10 mouse cellular contexts compared by ENCODE assay signal in the genomic region with DNA sequence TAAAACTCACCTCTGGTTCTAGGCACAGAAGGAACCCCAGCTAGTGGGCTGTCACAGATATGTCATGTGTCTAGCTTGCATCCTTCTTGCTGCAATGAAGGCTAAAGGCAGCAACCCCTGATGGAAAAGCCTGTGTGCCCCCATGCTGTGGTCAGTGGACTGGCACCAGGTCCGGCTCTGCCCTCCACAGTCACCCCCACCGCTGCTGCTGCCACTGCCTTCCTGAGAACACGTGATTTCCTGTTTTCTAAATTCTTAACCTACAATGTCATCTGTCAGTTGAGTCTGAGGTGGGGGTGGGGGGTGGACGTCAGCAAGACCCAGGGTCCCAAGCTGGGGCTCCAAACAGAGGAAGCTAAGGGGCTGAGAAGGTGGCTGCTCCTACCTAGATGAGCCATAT.
A peak's percentile ranks its signal among the peaks of the same experiment; 100 is the strongest.
DNase-seq lines count a peak whose midpoint lies in the region; ATAC-seq lines count a peak whose summit lies in the region.
"Had no signal": no experiment of that assay in that cellular context is flagged by ENCODE, and none has a peak within 500 bp of the region (broad histone marks: within the 10 kb centered on the region; RNA-seq: fewer than 3 reads in every experiment).

No protein-coding gene starts in this region.

- no peak for DNase-seq in liver, embryonic 11.5 days (ENCODE audit: low spot score)
- DNase-seq in liver, result no peak
- peak; percentile 45 for DNase-seq in lung, postnatal 25 days (ENCODE audit: low spot score)
- peak; percentile 70 for DNase-seq in thymus, postnatal 25 days
- no peak for DNase-seq in embryo, embryonic 11 days
- no peak for DNase-seq in left cerebral cortex, postnatal 14 days (ENCODE audit: low spot score in 2 of 2)
- DNase-seq: kidney, adult 8-10 months had no signal

- intact Hi-C loops in left cerebral cortex, postnatal 14 days (cut with DNase I), result no loop called here

- no peak for ATAC-seq in liver, embryonic 11.5 days (replicated peaks; ENCODE audit: low FRiP score)
- peak; percentile 44 for ATAC-seq in activated CD4-positive, CD25-positive, alpha-beta regulatory T cell, adult 4 months
- ATAC-seq: forebrain, embryonic 16.5 days had no signal

- no peaks in the 10 kb centered on the region for H3K9me3 ChIP-seq in liver, embryonic 11.5 days (ENCODE audit: control insufficient read depth, low read length)

- H3K9ac ChIP-seq in liver, embryonic 11.5 days (ENCODE audit: low read depth, low read length), result no peak overlapping the region

- H3K4me1 ChIP-seq in liver, embryonic 11.5 days (replicated peaks; ENCODE audit: control insufficient read depth, insufficient read depth, low read length), result peaks cover 36% of the 10 kb centered on the region

- 26% methylated on average over 4 of the region's 4 CpGs for WGBS in liver, embryonic 11.5 days

- H3K27me3 ChIP-seq in liver, embryonic 11.5 days (replicated peaks; ENCODE audit: control insufficient read depth, insufficient read depth, low read length), result peaks cover 17% of the 10 kb centered on the region; the same call in 1 of the 2 replicates

- H3K4me2 ChIP-seq in liver, embryonic 11.5 days, result no peak overlapping the region; the same call in 1 of the 2 replicates

- no peak overlapping the region for H3K4me3 ChIP-seq in liver, embryonic 11.5 days (ENCODE audit: low read depth, low read length)
- H3K4me3 ChIP-seq: left cerebral cortex, adult 2 months had no signal

- H3K36me3 ChIP-seq in liver, embryonic 11.5 days (ENCODE audit: control insufficient read depth, insufficient read depth, low read length), result no peaks in the 10 kb centered on the region

- peak overlapping the region; percentile 43; the same call in 1 of the 2 replicates for H3K27ac ChIP-seq in liver, embryonic 11.5 days (ENCODE audit: low read depth, low read length)
- H3K27ac ChIP-seq: left cerebral cortex, adult 2 months had no signal

Comparison
In these comparisons a context has a peak if more than half of its experiments do, and no peak if none do; other contexts are left out.
1. DNase-seq: peak in lung, postnatal 25 days (single experiment) and thymus, postnatal 25 days (single experiment); none in liver, embryonic 11.5 days (single experiment), liver (single experiment), embryo, embryonic 11 days (single experiment) and left cerebral cortex, postnatal 14 days (0 of 2).